Comparison of ENCODE assay signal across 8 mouse cellular contexts in the genomic region with DNA sequence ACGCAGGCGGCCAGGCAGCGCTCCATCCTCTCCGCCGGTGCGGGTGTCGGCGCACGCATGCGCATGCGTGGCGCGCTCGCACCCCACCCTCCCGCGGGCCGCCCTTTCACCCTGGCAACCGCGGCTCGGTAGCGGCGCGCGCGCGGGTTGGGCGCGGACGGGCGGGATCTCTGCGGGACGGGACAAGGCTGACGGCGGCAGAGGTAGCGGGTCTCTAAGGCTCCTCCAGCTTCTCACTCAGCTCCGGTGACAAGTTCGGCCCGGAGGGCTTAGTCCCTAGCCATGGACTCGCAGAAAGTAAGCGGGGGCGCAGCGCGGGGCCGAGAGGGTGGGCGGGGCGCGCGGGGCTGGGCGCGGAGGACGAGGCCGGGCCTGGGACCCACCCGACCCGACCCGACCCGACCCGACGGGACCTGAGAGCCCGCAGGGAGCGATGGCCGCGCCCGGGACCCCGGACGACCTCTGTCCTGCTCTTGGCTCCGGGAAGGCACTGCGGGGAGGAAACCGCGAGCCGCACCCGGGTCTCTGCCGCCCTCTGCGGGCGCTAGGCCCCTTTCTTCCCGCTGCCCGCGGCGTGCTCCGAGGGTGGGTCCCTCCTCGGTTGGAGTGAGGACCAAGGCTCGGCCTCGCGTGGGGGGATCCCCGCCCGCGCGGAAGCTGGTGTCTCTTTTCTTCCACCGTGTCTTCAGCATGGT. TPM values are rescaled to one million over a fixed set of nuclear protein-coding genes. Genes with fewer than 3 reads are reported as not detected.
DNase-seq lines count a peak whose midpoint lies in the region; ATAC-seq and TF ChIP-seq lines count a peak whose summit lies in the region.

A gene (plus strand): TSS at position 156 of the 695 bp plus-strand sequence.

- DNase-seq in cerebellum, postnatal 4 days (ENCODE audit: low spot score in 2 of 2), result peak; percentile 68 to 85
- DNase-seq in gastrocnemius, adult 18-20 months (ENCODE audit: low spot score), result peak; percentile 70
- peak; percentile 85 to 86 for DNase-seq in left cerebral cortex, adult 2 months (ENCODE audit: extremely low spot score in 1 of 2, low spot score in 2 of 2)
- peak; percentile 79 to 83 for DNase-seq in lung, postnatal 4 days
- peak; percentile 85 for DNase-seq in right cerebral cortex, adult 18-20 months
- DNase-seq in urinary bladder, adult 18-20 months (ENCODE audit: low spot score in 2 of 2), result peak; percentile 56 to 63

- under 1% methylated on average over 75 of the region's 88 CpGs for WGBS in hindbrain, embryonic 15.5 days

- intact Hi-C loops in left cerebral cortex, adult 2 months (cut with DNase I), result loop anchor here (2.0 kb wide), 1 partner anchor 83 kb away; no protein-coding TSS in a partner anchor

- H3K4me2 ChIP-seq in hindbrain, embryonic 15.5 days, result peak within 1 kb of the TSS; percentile 68

- H3K9me3 ChIP-seq in hindbrain, embryonic 15.5 days, result no peaks in the 10 kb centered on the region

- no peak; the same call in none of the 2 replicates for TF ChIP-seq CTCF in left cerebral cortex, adult 2 months (IDR thresholded peaks at IDR 0.05)

- peak; percentile 58 for ATAC-seq in activated CD4-positive, CD25-positive, alpha-beta regulatory T cell, adult 4 months
- peak; percentile 92 for ATAC-seq in hindbrain, embryonic 15.5 days (ENCODE audit: low FRiP score, low read depth)

- H3K4me1 ChIP-seq in hindbrain, embryonic 15.5 days (replicated peaks), result peaks cover 42% of the 10 kb centered on the region

- H3K27me3 ChIP-seq in hindbrain, embryonic 15.5 days, result 0 out of 2 replicates have a peak, but pooled peaks cover 3% of the 10 kb centered on the region

- peak within 1 kb of the TSS; percentile 82 for H3K4me3 ChIP-seq in hindbrain, embryonic 15.5 days
- H3K4me3 ChIP-seq in left cerebral cortex, adult 2 months, result peak within 1 kb of the TSS; percentile 83

- peak within 1 kb of the TSS; percentile 65 for H3K9ac ChIP-seq in hindbrain, embryonic 15.5 days

- H3K36me3 ChIP-seq in hindbrain, embryonic 15.5 days, result no peaks in the 10 kb centered on the region

- H3K27ac ChIP-seq in hindbrain, embryonic 15.5 days (replicated peaks), result peak within 1 kb of the TSS; percentile 87
- peak within 1 kb of the TSS; percentile 87 for H3K27ac ChIP-seq in left cerebral cortex, adult 2 months

RNA-seq across cellular contexts. Expression of the gene that starts here (rescaled TPM):
- 1 to 10 TPM; 4.5 to 5.7 TPM for polyA plus RNA-seq in activated CD4-positive, CD25-positive, alpha-beta regulatory T cell, adult 4 months (2017; shearing (Covaris generic))
- 10 to 100 TPM in 1 of 2 experiments, 1 to 10 TPM in 1; 9.9 to 10.9 TPM for total RNA-seq in gastrocnemius, adult 18-20 months (2021)
- polyA plus RNA-seq in hindbrain, embryonic 15.5 days (2015; fragmentation: Nextera tagmentation; extraction: Ambion mirVana), result 30.6 and 35.5 TPM in 2 replicates
- total RNA-seq in left cerebral cortex, adult 2 months (2021), result 10 to 100 TPM; 35.0 to 38.4 TPM

Comparison
In these comparisons a context has a peak if more than half of its experiments do, and no peak if none do; other contexts are left out.
1. Peak in every context shown above with its lines: DNase-seq, ATAC-seq, H3K4me3 ChIP-seq and H3K27ac ChIP-seq.